Mouse (Mus musculus): ENCODE measurements around the gene Lbhd1.
A peak's percentile ranks its signal among the peaks of the same experiment; 100 is the strongest.

DNA sequence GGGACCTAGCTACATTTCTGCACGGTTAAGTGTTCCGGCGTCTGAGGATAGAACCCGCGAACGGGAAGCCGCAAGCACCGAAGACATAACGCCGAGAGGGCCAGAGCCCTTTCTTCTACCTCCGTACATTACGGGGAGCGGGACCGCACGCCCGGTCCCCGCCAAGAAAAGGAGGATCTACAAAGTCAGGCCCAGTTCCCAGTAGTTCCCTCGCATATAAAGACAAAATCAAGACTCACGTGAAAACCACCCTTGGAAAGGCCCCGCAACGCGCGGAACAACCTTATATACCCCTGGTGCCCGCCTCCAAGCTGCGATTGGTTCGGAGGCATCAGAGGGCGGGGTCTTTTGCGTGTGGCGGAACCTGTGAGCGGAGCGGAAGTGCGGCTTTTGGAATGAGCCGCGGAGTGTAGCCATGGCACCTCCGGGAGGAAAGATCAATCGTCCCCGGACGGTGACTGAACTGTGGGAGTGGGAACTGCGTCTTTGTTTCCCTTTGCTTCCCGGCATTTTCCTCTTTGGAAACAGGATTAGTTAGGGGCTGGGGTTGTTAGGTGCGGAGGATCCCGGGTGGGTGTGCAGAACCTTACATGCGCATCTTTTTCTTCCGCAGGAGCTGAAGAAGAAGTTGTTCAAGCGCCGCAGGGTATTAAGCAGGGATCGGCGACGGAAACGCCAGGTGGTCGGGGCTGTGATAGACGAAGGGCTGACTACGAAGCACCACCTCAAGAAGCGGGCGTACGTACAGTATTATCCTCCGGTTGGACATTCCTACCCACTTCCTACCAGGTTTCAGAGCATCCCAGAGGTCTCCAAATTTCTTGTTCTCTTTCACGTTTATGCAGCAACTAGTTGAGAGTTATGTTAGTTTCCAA is 5.2 kb downstream of the Lbhd1 start, which contains the start of the genes 1810009A15Rik and Gm49416:
- no peak for TF ChIP-seq CTCF (IDR thresholded peaks at IDR 0.05; ENCODE audit: low read depth, low read length)
- no peak for TF ChIP-seq EP300 (IDR thresholded peaks at IDR 0.05; ENCODE audit: insufficient read depth, low read depth, low read length)
- peak; percentile 91 for TF ChIP-seq POLR2A (IDR thresholded peaks at IDR 0.05; ENCODE audit: insufficient read depth, low read length)
